Mouse (Mus musculus) splenic B cell, adult 2 months (primary cell): ENCODE results near the gene Zkscan14.

Source experiments
- DNase-seq: peaks from one replicate; pipeline ENCODE4 v3.0.0-alpha.2; 2011; ENCODE audit warnings: low read depth, low spot score
- H3K27me3 ChIP-seq: 2 replicates; pipeline ENCODE4 v1.6.1; 2012; ENCODE audit warnings: mild to moderate bottlenecking, low read length, moderate library complexity, mixed read lengths; ENCODE audit not compliant: control insufficient read depth, poor library complexity, insufficient read depth, severe bottlenecking
- H3K36me3 ChIP-seq: 2 replicates; pipeline ENCODE4 v1.6.1; 2012; ENCODE audit warnings: mild to moderate bottlenecking, low read length, moderate library complexity, mixed read lengths; ENCODE audit not compliant: control insufficient read depth, poor library complexity, insufficient read depth, severe bottlenecking

The Zkscan14 gene

DNA sequence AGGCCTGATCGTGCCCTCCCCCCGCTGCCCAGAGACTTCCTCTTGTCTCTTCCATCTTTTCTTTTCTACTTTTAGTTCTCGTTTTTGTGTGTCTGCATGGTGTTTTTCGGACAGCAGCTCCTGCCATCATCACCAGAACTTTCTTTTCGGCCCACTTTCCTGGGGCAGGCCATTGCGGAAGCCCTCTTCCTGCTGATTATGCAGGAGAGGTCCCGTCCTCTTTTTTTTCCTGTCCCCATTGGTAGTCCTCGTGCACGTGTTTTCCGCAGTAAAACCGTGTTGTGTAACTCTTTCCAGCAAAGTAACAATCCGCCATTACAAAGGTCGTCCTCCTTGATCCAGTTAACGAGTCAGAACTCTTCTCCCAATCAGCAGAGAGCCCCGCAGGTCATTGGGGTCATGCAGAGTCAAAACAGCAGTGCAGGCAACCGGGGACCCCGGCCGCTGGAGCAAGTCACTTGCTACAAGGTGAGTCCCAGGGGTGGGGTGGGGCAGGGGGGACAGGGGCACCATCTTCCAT lies 23.1 kb downstream of the Zkscan14 start:
- DNase-seq = no peak
- H3K27me3 ChIP-seq = no peaks in the 10 kb centered on the region
- H3K36me3 ChIP-seq = peaks cover 16% of the 10 kb centered on the region

DNA sequence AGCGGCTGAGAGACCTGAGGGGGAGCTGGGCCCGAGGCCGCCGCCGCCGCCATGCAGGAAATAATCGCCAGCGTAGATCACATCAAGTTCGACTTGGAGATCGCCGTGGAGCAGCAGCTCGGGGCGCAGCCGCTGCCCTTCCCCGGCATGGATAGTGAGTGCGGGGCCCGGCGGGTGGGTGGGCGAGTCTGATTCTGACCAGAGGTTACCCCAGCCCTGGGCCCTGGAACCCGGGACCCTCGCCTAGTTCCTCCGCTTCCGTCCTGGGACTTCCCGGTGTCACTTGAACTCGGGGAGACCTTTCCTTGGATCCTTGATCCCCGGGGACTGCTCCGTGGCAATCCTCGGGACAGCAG lies 34.4 kb downstream of the Zkscan14 start:
- Histone ChIP-seq H3K27me3 (no peaks in the 10 kb centered on the region), H3K36me3 (peaks cover 2% of the 10 kb centered on the region; the same call in 1 of the 2 replicates)
- DNase-seq = no peak

DNA sequence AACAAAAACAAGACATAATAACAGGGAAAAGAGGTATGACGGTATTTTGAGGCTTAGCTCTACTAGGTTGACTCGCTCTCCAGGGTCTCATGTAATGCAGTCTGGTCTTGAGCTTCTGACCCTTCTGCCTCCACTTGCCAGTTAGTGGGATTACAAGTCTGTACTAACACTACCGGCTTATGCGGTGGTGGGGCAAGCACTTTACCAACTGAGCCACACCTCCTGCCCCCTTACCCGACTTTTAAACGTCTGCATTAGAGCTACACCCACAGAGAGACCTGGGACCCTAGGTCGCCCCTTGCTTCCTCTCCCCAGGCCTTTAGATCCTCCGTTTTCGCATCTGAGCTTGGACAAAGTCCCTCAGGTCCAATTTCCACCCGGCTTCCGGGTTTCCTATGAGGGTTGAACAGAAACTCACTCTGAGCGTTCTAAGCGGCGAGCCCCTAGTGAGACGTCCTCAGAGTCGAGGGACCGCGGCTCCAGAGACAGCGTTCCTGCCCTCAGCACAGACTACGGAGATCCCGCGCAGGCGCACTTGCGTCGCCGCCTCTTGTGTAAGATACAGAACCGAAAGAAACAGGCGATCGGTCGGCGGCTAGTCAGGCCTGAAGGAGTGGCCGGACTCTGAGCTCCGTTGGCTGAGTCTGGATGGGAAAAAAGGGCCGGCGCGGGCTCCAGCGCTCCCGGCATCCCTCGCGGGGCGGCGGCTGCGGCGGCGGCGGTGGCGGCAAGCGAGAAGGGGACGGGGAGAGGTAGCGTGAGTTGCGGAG lies 34.9 kb downstream of the Zkscan14 start, which contains the start of the genes Ptcd1 and Cpsf4:
Ptcd1 (minus strand) TSS at position 573 of the 770 bp plus-strand sequence.
Cpsf4 (plus strand) TSS at position 678 of the 770 bp plus-strand sequence.
- Histone ChIP-seq H3K36me3 (peaks cover 2% of the 10 kb centered on the region; the same call in 1 of the 2 replicates), H3K27me3 (no peaks in the 10 kb centered on the region)
- DNase-seq = peak; percentile 98

DNA sequence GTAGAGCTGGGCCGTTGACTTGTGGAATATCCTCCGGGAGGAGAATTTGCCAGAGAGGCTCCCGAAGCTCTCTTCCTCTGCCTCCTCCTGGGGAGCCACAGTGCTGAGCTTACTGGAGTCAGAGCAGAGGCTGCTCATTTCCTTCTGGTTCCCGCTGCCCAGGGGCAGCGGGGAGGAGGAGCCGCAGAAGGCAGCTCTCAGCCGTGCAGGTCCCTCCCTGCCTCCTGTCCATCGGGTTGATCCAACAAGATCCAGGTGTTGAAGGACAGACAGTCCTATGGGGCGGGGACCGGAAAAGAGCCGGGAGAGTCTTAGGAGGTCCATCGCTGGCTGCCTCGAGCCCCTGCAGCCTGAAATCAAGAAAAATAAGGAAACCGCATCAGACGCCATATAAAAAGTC lies 36.5 kb downstream of the Zkscan14 start:
- Histone ChIP-seq H3K36me3 (peaks cover under 1% of the 10 kb centered on the region; the same call in 1 of the 2 replicates), H3K27me3 (no peaks in the 10 kb centered on the region)
- no peak for DNase-seq

DNA sequence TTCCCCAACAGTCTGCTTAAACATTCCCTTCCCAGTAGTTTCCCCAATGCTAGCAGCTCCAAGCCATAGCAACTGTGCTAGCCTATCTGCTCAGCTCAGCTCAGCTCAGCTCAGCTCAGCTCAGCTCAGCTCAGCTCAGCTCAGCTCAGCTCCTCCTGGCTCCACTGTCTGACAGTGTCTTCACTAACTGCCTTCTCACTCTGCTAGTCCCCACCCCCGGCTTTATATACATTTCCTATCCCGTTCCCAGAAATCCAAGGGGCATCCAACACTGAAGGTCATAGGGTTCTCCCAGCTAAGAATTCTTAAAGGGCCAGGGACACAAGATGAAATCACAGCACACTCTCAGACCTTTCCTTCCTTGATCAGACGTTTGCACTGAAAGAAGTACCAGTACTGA lies 37.0 kb downstream of the Zkscan14 start:
- no peaks in the 10 kb centered on the region for H3K36me3 ChIP-seq
- DNase-seq = no peak
- H3K27me3 ChIP-seq = no peaks in the 10 kb centered on the region

DNA sequence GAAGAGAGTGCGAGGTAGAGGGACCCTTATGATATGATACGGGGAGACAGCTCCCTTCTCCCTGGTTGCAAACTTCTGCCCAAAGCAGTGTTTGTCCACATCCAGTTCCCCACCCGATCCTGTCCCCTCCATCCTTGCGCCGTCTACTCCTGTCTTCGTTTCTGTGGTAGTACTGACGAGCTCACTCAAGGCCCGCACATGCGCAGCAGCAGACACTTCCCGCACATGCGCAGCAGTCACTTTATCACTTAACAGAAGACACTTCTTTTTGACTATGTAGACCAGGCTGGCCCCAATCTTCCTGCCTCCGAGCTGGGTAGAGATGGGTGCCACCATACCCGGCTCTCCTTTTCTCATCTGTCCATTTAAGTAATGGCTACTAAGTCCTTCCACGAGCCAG lies 40.3 kb downstream of the Zkscan14 start:
- Histone ChIP-seq H3K36me3 (peaks cover 4% of the 10 kb centered on the region), H3K27me3 (no peaks in the 10 kb centered on the region)
- DNase-seq = no peak

DNA sequence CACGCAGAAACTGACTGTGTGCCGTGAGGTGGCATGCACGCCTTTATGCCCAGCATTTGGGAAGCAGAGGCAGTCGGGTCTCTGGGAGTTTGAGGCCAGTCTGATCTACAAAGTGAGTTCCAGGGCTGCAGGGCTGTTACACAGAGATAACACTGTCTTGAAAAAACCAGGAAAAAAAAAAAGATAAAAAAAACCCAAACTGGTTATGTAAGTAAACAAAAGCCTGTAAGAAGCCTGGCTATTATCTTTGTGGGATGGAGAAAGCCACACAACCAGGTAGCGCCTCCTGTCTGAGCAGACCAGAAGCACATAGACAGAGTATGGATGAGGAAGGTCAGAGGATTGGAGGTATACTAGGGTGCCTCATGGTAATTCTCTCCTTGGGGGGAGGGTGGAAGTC lies 49.0 kb downstream of the Zkscan14 start:
- DNase-seq = no peak
- Histone ChIP-seq H3K36me3 (peaks cover 23% of the 10 kb centered on the region), H3K27me3 (no peaks in the 10 kb centered on the region)

DNA sequence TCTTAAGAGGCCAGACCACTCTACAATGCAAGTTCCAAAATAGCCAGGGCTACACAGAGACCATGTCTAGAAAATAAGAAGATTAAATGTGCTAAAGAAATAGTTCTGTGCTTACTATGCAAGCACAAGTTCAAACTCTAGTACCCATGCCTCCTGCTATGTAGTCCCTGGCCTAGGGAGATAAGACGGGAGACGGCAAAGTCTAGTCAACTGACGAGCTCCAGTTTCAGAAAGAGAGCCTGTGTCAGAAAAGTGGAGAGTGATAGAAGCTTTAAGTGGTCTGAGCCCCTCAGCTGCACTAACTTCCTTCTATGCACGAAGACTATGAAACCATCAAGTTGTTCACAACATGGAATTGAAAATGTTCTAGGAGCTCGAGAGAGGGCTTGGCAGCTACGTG lies 52.4 kb downstream of the Zkscan14 start:
- no peak for DNase-seq
- Histone ChIP-seq H3K36me3 (peaks cover 30% of the 10 kb centered on the region), H3K27me3 (no peaks in the 10 kb centered on the region)

DNA sequence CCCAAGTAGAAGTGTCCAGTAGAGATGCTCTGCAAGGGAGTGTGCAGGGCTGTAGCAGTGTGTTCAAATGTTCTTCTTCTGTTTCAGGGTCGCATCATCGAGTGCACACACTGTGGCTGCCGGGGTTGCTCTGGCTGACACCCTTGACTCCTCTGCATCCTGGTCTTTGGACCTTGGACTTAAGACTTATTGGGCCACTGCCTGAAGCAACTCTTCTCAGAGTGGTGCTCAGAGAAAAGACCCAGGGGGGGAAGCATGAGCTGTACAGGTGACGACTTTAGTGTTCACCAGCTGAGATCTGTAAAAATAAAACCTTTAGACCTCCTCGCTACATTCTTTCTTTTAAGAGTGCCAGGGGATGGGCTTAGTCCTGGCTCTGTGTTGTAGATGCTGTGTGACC lies 53.9 kb downstream of the Zkscan14 start:
- no peak for DNase-seq
- H3K36me3 ChIP-seq = peaks cover 33% of the 10 kb centered on the region
- H3K27me3 ChIP-seq = no peaks in the 10 kb centered on the region
